ENCODE assay signal across 1 mouse cellular context in the genomic region with DNA sequence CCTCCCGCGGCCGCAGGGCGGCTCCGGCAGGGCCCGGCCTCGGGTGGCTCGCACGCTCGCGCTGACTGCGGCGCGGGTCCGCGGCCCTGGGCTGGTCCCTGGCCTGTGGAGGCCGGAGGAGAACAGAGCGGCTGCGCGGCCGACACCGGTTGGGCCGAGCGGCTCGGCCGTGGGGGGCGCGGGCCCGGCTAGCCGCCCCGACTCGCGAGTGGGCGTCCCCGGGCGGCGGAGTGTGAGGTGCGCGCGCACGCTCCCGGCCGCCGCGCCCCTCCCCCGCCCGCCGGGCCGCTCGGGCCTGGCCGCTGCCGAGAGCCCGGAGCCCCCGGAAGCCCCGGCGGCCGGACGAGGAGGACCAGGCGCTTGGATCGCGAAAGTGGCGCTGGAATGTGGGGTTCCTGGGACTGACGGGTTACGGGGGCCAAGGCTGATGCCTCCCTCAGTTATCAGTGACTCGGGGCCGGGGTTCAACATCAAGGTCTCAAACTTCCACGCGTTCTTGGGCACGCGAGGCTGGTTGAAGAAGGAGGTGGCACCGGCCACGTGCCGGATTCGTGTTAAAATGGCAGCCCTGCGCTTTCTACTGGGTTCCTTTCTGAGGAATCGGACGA.
TF ChIP-seq lines count a peak whose summit lies in the region.

No protein-coding gene starts in this region.

TF ChIP-seq in C2C12, 6 proteins besides CTCF, POLR2A, EP300 and RAD21 (continued from another document):
- TF ChIP-seq MYOD1 (IDR thresholded peaks at IDR 0.05; ENCODE audit: control insufficient read depth, insufficient read length, low read depth) (no peak), FOSL1 (IDR thresholded peaks at IDR 0.05; ENCODE audit: insufficient read depth, low read length, poor library complexity, severe bottlenecking) (no peak)
